Mouse (Mus musculus): ENCODE measurements around the gene Frmd4b.
A peak's percentile ranks its signal among the peaks of the same experiment; 100 is the strongest.

Frmd4b gene

DNA sequence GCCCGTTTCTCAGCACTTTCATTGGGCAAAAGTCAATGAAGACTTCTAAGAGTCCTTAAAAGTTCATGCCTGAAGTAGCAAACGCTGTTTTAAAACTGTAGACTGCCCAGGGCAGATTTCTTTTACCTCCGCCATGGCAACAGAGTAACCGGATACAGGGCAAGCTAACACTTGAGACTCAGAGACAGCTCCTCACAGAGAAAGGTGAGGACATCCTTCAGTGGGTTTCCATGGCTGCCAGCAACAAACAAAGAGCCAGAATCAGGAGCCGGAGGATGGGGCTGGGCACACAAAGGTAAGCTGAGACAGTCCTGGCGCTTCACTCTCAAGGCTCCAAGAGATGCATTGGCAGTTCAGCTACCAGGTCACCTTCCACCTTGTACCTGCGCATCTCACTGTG, 260.7 kb downstream of the Frmd4b start:
- no peak for DNase-seq (ENCODE audit: low spot score)

DNA sequence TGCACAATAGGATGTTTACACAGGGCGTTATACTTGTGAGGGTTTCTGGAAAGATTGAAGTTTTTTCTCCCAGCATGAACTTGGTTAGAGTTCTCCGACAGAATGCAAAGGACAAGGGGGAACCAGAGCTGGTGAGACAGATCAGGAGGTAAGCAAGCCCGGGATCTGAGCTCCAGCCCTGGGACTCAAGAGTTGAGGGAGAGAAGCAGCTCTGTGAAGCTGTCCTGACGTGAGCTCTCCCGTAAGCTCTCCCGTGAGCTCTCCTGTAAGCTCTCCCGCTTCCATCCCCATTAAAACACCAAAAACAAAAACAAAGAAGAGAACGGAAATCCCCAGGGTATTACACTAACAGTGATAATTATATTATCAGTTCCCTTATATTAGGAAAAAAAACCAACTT, 262.2 kb downstream of the Frmd4b start:
- no peak for DNase-seq (ENCODE audit: low spot score)

DNA sequence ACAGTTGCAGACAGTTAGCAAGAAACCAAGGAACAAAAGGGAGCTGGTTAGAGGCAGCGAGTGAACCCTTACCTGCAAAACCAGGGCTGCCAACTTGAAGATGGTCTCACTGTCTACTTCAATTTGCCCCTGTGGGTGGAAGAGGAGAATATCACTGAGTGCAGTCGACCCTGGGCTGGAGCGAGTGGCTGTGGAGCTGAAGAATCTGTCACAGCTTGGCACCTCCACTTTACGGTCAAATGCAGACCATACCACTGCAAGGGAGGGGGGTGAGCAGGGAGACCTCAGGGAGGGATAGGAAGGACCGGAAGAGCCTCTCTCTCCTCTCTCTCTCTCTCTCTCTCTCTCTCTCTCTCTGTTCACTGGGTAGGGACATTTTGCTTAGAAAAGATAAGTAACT, 263.4 kb downstream of the Frmd4b start:
- peak; percentile 70 for DNase-seq (ENCODE audit: low spot score)

DNA sequence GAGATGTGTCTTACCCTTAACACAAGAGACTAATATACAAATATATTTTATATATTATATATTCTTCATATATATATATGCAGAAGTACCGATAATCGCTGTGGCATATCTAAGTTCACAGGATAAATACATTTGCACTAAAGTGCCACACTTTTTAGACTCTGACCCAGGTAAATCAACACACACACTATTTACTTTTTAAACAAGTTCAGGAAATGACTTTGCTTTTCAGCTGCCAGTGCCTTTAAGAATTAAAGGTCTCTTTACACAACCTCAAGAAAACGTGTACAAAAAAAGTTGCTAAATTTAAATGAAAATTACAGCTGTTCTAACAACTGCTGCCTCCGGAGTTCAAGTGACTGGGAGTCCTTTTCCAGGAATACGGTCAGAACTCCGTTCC, 264.0 kb downstream of the Frmd4b start:
- no peak for DNase-seq (ENCODE audit: low spot score)

DNA sequence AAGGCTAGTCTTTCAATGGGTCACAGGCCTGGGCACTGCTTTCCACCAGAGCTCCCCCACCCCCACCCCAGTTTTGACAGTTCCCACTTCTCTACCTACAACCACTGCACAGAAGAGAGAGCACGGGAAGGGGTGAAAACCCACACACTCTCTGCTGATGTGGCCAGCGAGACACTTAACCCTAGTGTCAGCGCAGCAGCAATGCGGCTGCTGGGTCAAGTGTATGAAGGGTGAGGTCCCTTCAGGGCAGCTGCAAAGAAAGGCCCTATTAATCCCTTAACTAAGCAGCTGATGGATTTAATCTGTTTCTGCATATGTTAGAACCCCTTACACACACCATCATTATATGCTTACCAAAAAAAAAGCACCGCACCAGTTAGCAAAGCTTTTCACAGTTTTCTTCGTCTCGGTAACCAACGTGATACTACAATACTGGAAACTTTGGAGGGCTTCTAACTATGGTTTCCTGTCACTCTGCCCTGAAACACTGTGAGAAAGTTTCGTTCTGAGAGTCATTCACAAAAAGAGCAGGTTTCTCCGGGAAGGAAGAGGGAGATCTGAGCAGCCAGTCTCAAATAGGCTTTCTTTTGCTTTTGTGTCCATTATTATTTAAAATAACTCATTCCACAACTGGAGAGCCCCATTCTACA, 264.7 kb downstream of the Frmd4b start:
- no peak for DNase-seq (ENCODE audit: low spot score)

DNA sequence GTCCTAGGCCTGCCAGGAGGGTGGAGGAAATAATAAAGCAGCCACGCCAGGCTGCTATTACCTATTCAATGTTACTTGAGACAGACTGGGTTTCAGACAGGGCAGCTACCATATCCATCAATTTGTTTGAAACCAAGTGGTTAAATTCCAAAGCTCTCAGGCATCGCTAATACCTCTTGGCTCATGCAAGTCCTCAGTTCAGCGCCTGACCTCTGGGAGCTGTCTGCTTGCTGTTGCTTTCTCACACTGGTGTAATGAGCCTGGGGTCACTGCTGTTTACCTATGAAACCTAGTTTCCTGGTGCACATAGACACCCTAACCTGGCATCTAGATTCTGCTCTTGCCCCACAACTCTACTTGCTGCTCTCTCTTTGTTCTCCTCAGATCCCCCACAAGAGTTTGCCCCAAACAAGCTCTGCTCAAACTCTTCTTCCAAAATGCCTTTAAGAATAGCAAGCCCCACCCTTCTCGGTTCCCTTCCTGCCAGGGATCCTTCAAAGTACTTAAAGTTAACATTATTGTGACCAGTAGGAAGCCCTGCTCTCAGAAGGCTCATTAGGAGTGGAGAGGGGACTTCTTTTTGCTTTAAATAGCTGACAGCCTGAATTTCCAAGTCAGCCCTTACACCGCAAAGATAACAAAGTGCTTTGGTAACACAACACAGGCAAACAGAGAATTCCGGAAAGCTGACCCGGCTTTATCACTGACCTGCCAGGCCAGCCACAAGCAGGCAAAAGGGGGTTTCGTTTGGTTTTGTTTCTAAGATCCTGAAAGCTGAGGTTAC, 267.8 kb downstream of the Frmd4b start:
- DNase-seq (ENCODE audit: low spot score), result no peak

DNA sequence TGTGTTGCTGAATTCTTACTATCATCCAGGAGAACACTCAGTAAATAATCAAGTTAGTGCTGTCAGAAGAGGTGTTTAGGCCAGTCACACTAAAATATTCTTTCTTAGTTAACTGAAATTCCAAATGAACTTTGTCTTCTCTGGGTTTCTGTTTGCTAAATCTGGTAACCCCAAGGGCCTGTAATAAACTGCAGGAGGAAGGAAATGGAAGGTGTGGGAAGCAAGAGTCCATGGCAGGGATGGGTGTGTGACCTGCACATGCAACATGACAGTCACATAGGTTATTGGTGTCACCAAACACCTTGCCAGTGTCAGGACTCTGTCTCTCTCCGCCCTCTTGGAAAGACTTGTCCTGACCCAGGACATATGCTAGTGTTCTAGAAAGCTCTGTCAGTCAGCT, 270.4 kb downstream of the Frmd4b start:
- DNase-seq (ENCODE audit: low spot score), result no peak

DNA sequence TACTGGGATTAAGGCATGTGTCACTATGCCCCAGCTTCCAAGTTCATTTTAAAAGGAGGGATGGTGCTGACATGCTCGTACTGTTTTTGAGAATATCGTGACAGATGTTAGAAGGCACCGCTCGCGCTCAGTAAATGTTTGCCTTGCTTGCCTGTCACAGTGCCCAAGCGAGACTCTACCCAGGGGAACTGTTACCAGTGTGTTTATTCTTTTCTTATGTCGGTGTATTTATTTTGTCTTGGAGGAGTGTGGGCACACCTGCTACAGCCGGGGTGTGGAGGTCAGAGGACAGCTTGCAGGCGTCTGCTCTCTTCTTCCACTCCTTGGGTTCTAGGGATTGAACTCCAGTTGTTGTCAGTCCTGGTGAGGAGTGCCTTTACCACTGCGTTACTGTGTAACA, 270.8 kb downstream of the Frmd4b start:
- DNase-seq (ENCODE audit: low spot score), result no peak

DNA sequence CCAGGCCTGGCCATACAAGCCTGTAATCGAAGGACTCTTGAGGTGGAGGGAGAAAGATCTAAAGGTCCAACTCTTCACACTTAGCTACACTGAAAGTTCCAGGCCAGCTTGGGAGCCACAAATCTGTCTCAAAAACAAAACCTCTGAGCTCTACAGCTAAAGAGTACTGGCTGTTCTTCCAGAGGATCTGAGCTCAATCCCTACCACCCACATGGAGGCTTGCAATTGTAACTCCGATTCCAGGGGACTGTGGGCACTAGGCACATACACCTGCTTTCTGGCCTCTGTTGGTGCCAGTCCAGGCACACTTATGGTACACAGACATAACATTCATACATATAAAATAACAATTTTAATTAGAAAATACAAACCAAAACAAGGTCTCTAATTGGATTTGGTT, 271.4 kb downstream of the Frmd4b start:
- DNase-seq (ENCODE audit: low spot score), result no peak

DNA sequence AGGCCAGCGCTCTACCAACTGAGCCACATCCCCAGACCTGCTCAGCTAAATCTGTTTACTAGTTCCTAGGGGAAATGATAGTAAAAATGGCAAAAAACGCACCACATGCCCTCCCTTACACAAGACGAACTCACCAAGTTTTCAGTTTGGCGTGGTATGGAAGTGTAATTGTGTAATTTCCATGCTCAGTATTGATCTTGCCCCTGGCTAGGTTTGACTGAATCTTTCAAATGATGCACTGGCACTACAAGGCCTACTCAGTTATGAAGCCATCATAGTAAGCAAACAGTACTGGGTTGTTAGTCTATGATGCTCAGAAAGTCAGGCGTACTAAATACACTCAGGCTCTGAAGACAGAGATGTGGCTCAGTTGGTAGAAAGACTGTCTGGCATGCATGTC, 275.2 kb downstream of the Frmd4b start:
- no peak for DNase-seq (ENCODE audit: low spot score)

DNA sequence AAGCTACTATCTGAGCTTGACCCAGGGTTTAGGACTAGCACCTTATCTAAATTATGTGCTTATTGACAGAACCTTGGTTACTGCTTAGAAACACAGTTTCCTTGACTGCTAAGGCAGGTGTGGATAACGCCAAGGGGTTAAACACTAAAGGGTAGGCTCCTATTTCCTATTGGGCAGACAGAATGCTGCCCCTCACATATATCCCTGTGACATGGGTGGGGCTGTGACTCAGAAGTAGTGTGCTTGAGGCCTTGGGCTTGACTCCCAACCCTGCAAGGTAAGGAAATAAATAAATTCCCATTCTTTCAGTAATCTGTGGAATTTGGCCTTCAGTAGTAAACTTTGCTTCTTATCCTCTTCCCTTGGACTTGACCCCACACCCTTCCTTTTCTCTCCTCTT, 275.7 kb downstream of the Frmd4b start:
- no peak for DNase-seq (ENCODE audit: low spot score)

DNA sequence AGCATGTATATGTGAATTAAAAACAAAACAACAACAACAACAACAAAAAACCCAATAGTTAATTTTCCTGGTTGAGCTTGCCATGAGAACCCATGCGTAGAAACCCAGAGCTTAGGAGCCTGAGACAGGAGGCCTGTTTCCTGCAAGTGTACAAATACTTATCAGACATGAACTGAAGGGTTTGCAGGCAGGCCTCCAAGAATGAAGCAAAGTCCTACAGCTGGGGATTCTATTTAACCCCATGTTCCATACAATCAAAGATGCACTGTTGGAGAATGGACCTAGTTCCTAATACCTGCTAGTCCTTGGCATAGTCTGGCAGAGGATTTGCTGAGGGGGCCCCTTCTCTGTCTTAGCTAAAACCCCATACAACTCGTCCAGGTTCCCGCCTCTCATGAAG, 276.2 kb downstream of the Frmd4b start:
- DNase-seq (ENCODE audit: low spot score), result no peak

DNA sequence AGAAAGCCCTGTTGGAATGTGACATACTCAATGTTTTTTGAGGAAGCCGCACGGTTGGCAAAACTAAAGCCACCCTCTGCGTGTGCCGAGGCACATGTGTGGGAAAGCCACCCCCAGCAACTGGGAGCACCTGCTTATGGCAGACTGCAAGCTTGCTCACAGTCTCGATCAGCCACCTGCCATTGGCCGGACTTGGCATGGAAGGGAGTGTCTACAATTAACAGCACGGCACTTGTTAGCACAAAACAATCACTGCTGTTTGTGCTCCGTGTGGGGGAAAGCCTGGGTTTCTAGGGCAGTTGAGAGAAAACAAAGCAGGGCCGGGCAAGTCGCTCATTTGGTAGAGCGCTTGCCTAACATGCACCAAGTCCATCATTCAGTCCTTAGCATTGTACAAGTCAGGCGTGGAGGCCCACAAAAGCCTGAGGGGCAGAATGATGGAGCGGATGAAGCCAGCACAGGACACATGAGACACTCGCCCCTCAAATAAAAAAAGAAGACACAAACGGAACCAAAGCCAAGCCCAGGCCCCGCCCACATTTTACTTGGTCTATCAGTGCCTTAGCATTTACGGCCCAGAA, 277.0 kb downstream of the Frmd4b start:
- peak; percentile 63 for DNase-seq (ENCODE audit: low spot score)

DNA sequence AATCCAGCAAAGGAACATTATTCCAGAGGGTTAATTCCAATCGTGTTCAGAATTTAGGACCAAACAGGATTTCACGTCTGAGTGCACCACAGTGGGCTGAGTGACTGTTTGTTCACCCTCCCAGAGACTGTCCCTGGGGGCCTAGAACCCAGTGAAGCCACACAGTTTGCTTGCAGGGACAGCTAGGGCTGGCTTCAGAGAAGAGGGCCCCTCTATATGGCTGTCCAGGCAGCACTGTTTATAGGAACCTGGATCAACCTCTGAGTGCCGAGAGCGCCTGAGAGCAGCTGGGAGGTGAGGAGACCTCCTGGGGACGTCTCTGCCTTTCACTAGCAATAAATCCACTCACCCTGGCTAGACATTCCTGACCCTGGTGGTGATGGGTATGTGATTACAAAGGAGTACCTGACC, 278.1 kb downstream of the Frmd4b start:
- DNase-seq (ENCODE audit: low spot score), result peak; percentile 64

DNA sequence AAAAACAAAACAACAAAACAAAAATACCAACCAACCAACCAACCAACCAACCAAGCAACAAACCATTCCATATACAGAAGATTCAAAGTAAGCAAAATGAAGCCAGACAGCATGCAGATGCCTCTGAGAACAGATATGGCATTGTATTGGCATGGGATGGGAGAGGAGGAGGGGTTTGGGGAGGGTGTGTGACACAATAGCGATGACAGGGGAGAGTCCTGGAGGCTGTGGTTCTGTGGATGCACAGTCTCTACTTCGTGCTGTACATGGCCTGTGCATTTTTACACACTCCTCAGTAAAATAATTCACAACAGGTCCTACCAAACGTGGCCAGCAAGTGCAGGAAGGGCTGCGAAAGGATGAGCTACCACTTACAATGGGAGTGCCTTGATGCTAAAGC, 278.5 kb downstream of the Frmd4b start:
- DNase-seq (ENCODE audit: low spot score), result peak; percentile 47

DNA sequence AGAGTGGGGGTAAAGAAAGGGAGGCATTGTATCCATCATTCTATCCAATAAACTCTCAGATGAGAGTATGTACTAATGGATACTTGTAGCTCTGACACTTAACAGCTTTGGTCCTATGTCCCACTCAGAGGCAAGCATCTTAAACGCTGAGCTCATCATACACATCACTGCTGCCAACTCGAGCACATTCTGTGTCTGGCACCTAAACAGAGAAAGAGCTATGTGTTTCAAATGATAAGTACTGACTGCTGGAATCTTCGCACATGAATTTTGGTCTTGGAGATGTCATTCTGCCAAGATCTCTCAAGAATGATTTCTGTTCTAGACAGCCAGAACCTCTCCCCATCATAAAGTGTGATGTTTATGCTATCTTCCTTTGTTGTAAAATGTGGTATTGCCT, 284.0 kb downstream of the Frmd4b start:
- DNase-seq (ENCODE audit: low spot score), result no peak

DNA sequence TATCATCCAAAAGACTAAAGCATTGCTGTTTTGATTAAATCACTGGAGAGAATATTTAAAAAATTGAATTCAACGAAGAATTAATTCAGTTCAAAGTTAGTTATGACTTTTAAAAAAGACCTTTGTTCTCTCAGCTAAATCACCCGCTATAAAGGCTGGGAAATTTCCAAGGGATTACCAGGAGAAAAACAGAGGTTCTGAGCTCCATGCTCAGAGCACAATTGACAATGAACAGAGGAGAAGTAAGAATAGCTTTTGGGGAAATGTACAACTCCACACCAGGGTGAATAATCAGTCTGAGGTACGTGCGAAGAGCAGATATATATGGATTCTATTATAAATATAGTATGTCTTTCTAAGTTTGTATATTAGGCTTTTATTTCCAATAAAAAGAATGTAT, 293.4 kb downstream of the Frmd4b start:
- no peak for DNase-seq (ENCODE audit: low spot score)

DNA sequence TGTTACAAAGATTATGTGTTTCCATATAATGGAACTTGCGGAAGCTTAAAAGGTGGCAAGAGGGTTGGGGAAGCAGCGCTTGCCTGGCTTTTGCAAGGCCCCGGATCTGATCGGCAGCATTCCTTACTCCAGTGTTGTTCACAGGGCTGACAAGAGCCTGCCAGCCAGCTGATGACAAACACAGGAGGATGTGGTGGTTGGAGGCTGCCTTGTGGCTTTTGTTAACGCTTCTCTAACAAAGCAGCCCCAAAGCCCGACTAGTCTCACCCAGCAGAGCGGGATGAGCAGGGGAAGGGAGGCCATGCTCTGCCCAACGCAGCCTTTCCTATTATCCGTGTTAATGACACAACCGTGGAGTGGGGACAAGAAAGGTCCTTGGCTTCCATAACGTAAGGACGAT, 295.2 kb downstream of the Frmd4b start:
- DNase-seq (ENCODE audit: low spot score), result no peak

DNA sequence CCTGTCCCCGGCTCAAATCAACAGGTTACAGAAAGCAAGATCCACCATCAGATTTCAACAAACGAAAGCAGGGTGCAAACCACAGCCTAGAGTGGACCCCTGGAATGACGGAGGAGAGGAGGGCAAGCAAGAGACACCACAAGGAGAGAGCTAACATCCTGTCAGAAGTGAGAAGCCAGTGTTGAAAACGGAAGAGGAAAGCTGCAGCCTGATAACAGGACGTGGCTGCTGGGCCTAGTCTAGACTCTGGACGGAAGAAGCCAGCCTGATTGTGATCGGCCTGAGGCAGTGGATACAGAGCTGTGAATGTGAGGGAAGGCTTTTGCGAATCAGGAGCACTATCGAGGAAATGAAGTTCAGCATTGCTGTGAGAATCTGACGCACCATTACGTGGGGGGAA, 296.2 kb downstream of the Frmd4b start:
- no peak for DNase-seq (ENCODE audit: low spot score)

DNA sequence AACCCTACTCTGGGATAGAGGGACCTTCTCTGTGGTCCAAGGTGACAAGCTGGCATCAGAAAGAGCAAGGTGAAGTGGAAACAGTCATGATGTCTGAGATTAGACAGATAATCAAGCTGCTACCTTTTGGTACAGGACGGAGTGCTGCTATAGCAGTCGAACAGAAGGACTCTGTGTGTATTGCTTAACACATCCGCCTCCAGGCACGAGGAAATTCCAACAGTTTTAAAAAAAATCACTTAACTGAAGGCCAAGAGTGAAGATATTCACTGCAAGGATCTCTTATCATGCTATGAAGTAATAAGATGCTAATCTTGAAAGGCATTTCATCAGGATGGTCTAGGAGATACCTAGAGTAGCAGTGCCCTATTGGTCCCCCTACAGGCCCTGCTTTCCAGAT, 298.3 kb downstream of the Frmd4b start:
- DNase-seq (ENCODE audit: low spot score), result no peak

DNA sequence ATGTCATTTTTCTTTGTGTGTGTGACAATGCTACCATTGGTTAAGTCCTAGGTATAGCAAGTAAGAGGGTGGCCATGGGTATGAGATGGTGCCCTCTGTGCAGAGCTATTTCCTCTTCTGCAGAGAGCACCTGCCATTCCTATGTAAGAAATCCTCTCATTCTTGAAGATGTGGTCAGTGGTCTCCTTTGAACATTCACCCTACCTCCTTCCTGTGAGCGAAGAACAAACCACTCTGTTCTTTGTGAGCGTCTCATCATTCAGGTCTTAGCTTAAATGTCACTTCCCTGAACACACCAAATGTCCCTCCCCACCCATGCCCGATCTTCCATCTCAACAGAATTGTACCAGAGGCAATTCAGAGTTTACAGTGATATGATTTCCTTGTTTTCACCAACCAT, 299.4 kb downstream of the Frmd4b start:
- DNase-seq (ENCODE audit: low spot score), result no peak

DNA sequence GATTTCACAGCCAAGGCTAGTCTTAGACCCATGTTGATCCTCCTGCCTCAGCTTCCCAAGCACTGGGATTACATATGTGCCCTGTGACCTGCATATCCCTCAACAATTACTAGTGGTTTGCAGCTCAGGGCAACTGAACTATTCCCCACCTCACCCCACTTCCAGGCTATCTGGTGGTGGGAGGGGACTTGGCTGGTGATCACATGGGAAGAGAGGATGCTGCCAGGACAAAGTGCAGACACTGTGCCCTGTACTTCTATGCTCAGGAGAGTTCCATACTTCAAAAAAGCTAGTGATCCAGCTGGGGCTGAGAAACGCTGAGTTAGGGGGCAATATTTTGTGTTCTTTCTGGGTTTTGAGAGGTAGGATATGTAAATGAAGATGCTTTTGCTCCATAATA, 300.6 kb downstream of the Frmd4b start:
- no peak for DNase-seq (ENCODE audit: low spot score)

DNA sequence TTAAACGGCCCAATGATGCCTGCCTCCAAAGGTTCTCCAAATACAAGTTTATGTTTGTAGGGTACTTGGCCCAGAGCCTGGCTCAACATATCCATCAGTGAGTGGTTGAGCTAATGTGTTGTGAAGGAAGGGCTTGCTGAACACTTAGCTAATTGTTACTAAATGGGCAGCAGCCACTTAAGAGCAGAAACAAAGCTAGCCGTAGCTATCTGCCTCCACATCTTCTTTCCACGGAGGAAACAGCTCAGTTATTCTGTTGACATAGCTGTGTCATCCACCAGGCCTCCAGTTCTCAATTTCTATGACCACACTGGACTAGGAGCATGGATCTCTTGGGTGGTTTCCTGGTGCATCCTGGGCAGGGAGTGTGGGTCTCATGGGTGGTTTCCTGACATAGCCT, 302.0 kb downstream of the Frmd4b start:
- DNase-seq (ENCODE audit: low spot score), result peak; percentile 33

DNA sequence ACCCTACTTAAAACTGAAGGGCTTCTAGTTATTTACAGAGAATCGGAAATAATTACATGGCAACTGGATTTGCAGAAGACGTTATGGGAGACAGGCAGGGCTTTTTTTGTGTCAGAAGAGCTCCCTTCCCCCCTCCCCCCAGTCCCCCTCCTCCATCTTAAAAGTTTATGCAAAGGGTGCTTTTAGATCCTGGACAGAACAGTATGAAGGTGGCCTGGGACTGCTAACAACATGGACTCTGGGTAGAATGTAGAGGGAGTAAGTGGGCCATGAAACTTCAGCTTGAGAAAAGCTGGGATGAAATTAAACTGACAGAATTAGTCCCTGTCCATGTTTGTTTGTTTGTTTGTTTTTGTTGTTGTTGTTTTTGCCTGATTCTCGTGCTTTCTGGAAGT, 304.8 kb downstream of the Frmd4b start:
- DNase-seq (ENCODE audit: low spot score), result no peak

All from retina, embryonic 14.5 days (tissue).